Mouse (Mus musculus) embryonic facial prominence, embryonic 13.5 days (tissue): Measurements from ENCODE around the gene Mfsd10. TPM values are rescaled to one million over a fixed set of nuclear protein-coding genes. Genes with fewer than 3 reads are reported as not detected.

Experiments used
- ATAC-seq: fragments of 200-750 bp; cut with Nextera tagmentation; 2 replicates; pipeline ENCODE4 v1.8.0; 2017; ENCODE audit warnings: low read depth; ENCODE audit not compliant: insufficient number of reproducible peaks, insufficient read depth, low FRiP score, low TSS enrichment
- H3K27ac ChIP-seq: fragments of 300-500 bp; sonication (generic); 2 replicates; pipeline ENCODE4 v1.5.1; 2015; ENCODE audit warnings: moderate library complexity, mild to moderate bottlenecking, inconsistent platforms
- H3K27me3 ChIP-seq: fragments of 300-500 bp; sonication (generic); 2 replicates; pipeline ENCODE4 v1.6.1; 2015; ENCODE audit warnings: mild to moderate bottlenecking, inconsistent platforms
- H3K36me3 ChIP-seq: fragments of 300-500 bp; sonication (generic); 2 replicates; pipeline ENCODE4 v1.6.1; 2015; ENCODE audit warnings: mild to moderate bottlenecking, inconsistent platforms
- H3K4me1 ChIP-seq: fragments of 300-500 bp; sonication (generic); 2 replicates; pipeline ENCODE4 v1.6.1; 2015; ENCODE audit warnings: inconsistent platforms
- H3K4me2 ChIP-seq: fragments of 300-500 bp; sonication (generic); 2 replicates; pipeline ENCODE4 v1.6.1; 2015; ENCODE audit warnings: moderate library complexity, mild to moderate bottlenecking, inconsistent platforms
- H3K4me3 ChIP-seq: fragments of 300-500 bp; sonication (generic); 2 replicates; pipeline ENCODE4 v1.5.1; 2015; ENCODE audit warnings: mild to moderate bottlenecking, inconsistent platforms
- H3K9ac ChIP-seq: fragments of 300-500 bp; sonication (generic); 2 replicates; pipeline ENCODE4 v1.6.1; 2015; ENCODE audit warnings: mild to moderate bottlenecking, inconsistent platforms
- H3K9me3 ChIP-seq: fragments of 300-500 bp; sonication (generic); 2 replicates; pipeline ENCODE4 v1.6.1; 2016; ENCODE audit warnings: inconsistent platforms
- WGBS: fragments of 180-500 bp; shearing (Covaris S2); methylation state at CpG from one replicate; pipeline ENCODE4 v1.1.7; 2015; ENCODE audit warnings: mixed read lengths; 5-methylcytosine and 5-hydroxymethylcytosine counted together
- polyA plus RNA-seq: library from polyadenylated mRNA; unstranded; fragments of >200 nt; fragmentation: Nextera tagmentation; extraction: Ambion mirVana; gene quantifications from 2 replicates; pipeline ENCODE4 v1.2.1, GENCODE M21; 2015

Mfsd10 gene
- polyA plus RNA-seq, 1 experiment from 2014 or later: 129 TPM

- 67% methylated on average over 5 of the region's 5 CpGs for WGBS
- H3K4me1 ChIP-seq: 0 out of 2 replicates have a peak, but pooled peaks cover 4% of the 10 kb centered on the region
- no peaks in the 10 kb centered on the region for H3K9me3 ChIP-seq
- peaks cover 92% of the 10 kb centered on the region for H3K36me3 ChIP-seq
- no peaks in the 10 kb centered on the region for H3K27me3 ChIP-seq
- no peak overlapping the region for H3K27ac ChIP-seq
- H3K9ac ChIP-seq: no peak overlapping the region; the same call in 1 of the 2 replicates
- H3K4me2 ChIP-seq: no peak overlapping the region
- ATAC-seq: peak; percentile 72
- no peak overlapping the region for H3K4me3 ChIP-seq
Observed at GRCm38 (mm10) chr5:34642932-34643331, 5.9 kb upstream of the Mfsd10 start.

- H3K4me3 ChIP-seq: no peak overlapping the region
- H3K9me3 ChIP-seq: no peaks in the 10 kb centered on the region
- no peak overlapping the region for H3K4me2 ChIP-seq
- no peak overlapping the region for H3K9ac ChIP-seq
- H3K4me1 ChIP-seq: peaks cover 12% of the 10 kb centered on the region
- ATAC-seq: no peak
- H3K27me3 ChIP-seq: no peaks in the 10 kb centered on the region
- 84% methylated on average over 3 of the region's 3 CpGs for WGBS
- no peak overlapping the region for H3K27ac ChIP-seq
- peaks cover 88% of the 10 kb centered on the region for H3K36me3 ChIP-seq
Observed at GRCm38 (mm10) chr5:34641991-34642390, 5.0 kb upstream of the Mfsd10 start.

GRCm38 (mm10) chr5:34637591-34638156 lies 662 bp upstream of the Mfsd10 start:
- H3K4me1 ChIP-seq: peaks cover 27% of the 10 kb centered on the region
- peak overlapping the region; percentile 81 for H3K4me2 ChIP-seq
- peaks cover 76% of the 10 kb centered on the region for H3K36me3 ChIP-seq
- H3K27me3 ChIP-seq: no peaks in the 10 kb centered on the region
- H3K9me3 ChIP-seq: no peaks in the 10 kb centered on the region
- H3K9ac ChIP-seq: peak overlapping the region; percentile 83
- WGBS: 78% methylated on average over 7 of the region's 7 CpGs
- H3K4me3 ChIP-seq: peak overlapping the region; percentile 58; the same call in 1 of the 2 replicates
- 0 out of 2 replicates have a peak overlapping the region, but pooled peaks have one; percentile 93 for H3K27ac ChIP-seq
- no peak for ATAC-seq

GRCm38 (mm10) chr5:34635665-34636192 lies 1.3 kb downstream of the Mfsd10 start:
- WGBS: 56% methylated on average over 10 of the region's 10 CpGs
- H3K4me3 ChIP-seq: peak overlapping the region; percentile 58
- H3K4me2 ChIP-seq: peak overlapping the region; percentile 81
- H3K36me3 ChIP-seq: peaks cover 82% of the 10 kb centered on the region
- no peak for ATAC-seq
- H3K27me3 ChIP-seq: no peaks in the 10 kb centered on the region
- no peaks in the 10 kb centered on the region for H3K9me3 ChIP-seq
- peaks cover 27% of the 10 kb centered on the region for H3K4me1 ChIP-seq
- H3K27ac ChIP-seq: peak overlapping the region; percentile 93
- H3K9ac ChIP-seq: peak overlapping the region; percentile 83

GRCm38 (mm10) chr5:34634746-34635400 lies 2.1 kb downstream of the Mfsd10 start:
- peaks cover 82% of the 10 kb centered on the region for H3K36me3 ChIP-seq
- 91% methylated on average over 13 of the region's 13 CpGs for WGBS
- H3K4me1 ChIP-seq: peaks cover 27% of the 10 kb centered on the region
- H3K9me3 ChIP-seq: no peaks in the 10 kb centered on the region
- no peaks in the 10 kb centered on the region for H3K27me3 ChIP-seq
- H3K4me2 ChIP-seq: no peak overlapping the region
- no peak overlapping the region for H3K27ac ChIP-seq
- no peak for ATAC-seq
- H3K4me3 ChIP-seq: peak overlapping the region; percentile 58; the same call in 1 of the 2 replicates
- peak overlapping the region; percentile 83 for H3K9ac ChIP-seq

GRCm38 (mm10) chr5:34633641-34634040 lies 3.4 kb downstream of the Mfsd10 start:
- H3K4me2 ChIP-seq: no peak overlapping the region
- H3K4me1 ChIP-seq: peaks cover 27% of the 10 kb centered on the region
- no peak for ATAC-seq
- no peak overlapping the region for H3K4me3 ChIP-seq
- H3K27ac ChIP-seq: no peak overlapping the region
- no peaks in the 10 kb centered on the region for H3K27me3 ChIP-seq
- no peaks in the 10 kb centered on the region for H3K9me3 ChIP-seq
- WGBS: 82% methylated on average over 4 of the region's 4 CpGs
- H3K9ac ChIP-seq: no peak overlapping the region
- H3K36me3 ChIP-seq: peaks cover 82% of the 10 kb centered on the region

- Histone ChIP-seq H3K9me3 (no peaks in the 10 kb centered on the region), H3K27ac (no peak overlapping the region), H3K36me3 (peaks cover 82% of the 10 kb centered on the region), H3K27me3 (no peaks in the 10 kb centered on the region), H3K4me2 (no peak overlapping the region), H3K9ac (no peak overlapping the region), H3K4me1 (peaks cover 27% of the 10 kb centered on the region), H3K4me3 (no peak overlapping the region)
- ATAC-seq: no peak
- 83% methylated on average over 2 of the region's 2 CpGs for WGBS
Observed at GRCm38 (mm10) chr5:34632996-34633395, 4.0 kb downstream of the Mfsd10 start.

GRCm38 (mm10) chr5:34609966-34610365 lies 27.0 kb downstream of the Mfsd10 start:
- 88% methylated on average over 4 of the region's 4 CpGs for WGBS
- H3K9ac ChIP-seq: no peak overlapping the region

GRCm38 (mm10) chr5:34608226-34608625 lies 28.8 kb downstream of the Mfsd10 start:
- H3K4me3 ChIP-seq: no peak overlapping the region
- H3K4me2 ChIP-seq: no peak overlapping the region
- WGBS: 57% methylated on average over 3 of the region's 3 CpGs
- no peak overlapping the region for H3K9ac ChIP-seq
- no peaks in the 10 kb centered on the region for H3K27me3 ChIP-seq
- no peak for ATAC-seq
- no peaks in the 10 kb centered on the region for H3K9me3 ChIP-seq
- no peak overlapping the region; the same call in 1 of the 2 replicates for H3K27ac ChIP-seq
- peaks cover 65% of the 10 kb centered on the region for H3K36me3 ChIP-seq
- H3K4me1 ChIP-seq: no peaks in the 10 kb centered on the region

More at GRCm38 (mm10) chr5:34609966-34610365, 27.0 kb downstream of the Mfsd10 start:
- ATAC-seq: no peak
- H3K4me2 ChIP-seq: no peak overlapping the region
- no peaks in the 10 kb centered on the region for H3K9me3 ChIP-seq
- H3K36me3 ChIP-seq: peaks cover 75% of the 10 kb centered on the region
- H3K27me3 ChIP-seq: no peaks in the 10 kb centered on the region
- no peak overlapping the region for H3K4me3 ChIP-seq
- H3K27ac ChIP-seq: no peak overlapping the region
- H3K4me1 ChIP-seq: no peaks in the 10 kb centered on the region

- Histone ChIP-seq H3K4me2 (no peak overlapping the region), H3K27ac (no peak overlapping the region), H3K9me3 (no peaks in the 10 kb centered on the region), H3K27me3 (no peaks in the 10 kb centered on the region), H3K4me3 (no peak overlapping the region), H3K9ac (no peak overlapping the region), H3K36me3 (peaks cover 68% of the 10 kb centered on the region), H3K4me1 (no peaks in the 10 kb centered on the region)
- ATAC-seq: no peak
- WGBS: 84% methylated on average over 8 of the region's 8 CpGs
Observed at GRCm38 (mm10) chr5:34607100-34607880, 29.7 kb downstream of the Mfsd10 start.

GRCm38 (mm10) chr5:34604576-34604975 lies 32.4 kb downstream of the Mfsd10 start:
- Histone ChIP-seq H3K4me3 (no peak overlapping the region), H3K27ac (no peak overlapping the region), H3K9ac (no peak overlapping the region), H3K9me3 (no peaks in the 10 kb centered on the region), H3K4me2 (no peak overlapping the region), H3K27me3 (no peaks in the 10 kb centered on the region), H3K4me1 (no peaks in the 10 kb centered on the region), H3K36me3 (peaks cover 63% of the 10 kb centered on the region)
- WGBS: 92% methylated on average over 5 of the region's 5 CpGs
- ATAC-seq: no peak
